Mouse (Mus musculus) forebrain, embryonic 14.5 days (tissue): ENCODE results near the gene Slc15a3. TPM values are rescaled to one million over a fixed set of nuclear protein-coding genes. Genes with fewer than 3 reads are reported as not detected.

Source experiments
- ATAC-seq: fragments of 200-750 bp; cut with Nextera tagmentation; 2 replicates; pipeline ENCODE4 v1.8.0; 2017; ENCODE audit warnings: mild to moderate bottlenecking, moderate library complexity
- DNase-seq: peaks from one replicate; pipeline ENCODE4 v3.0.0-alpha.2; 2015; ENCODE audit warnings: low spot score
- H3K27ac ChIP-seq: fragments of 300-500 bp; sonication (generic); 2 replicates; pipeline ENCODE4 v1.5.1; 2014; ENCODE audit warnings: low read depth, mild to moderate bottlenecking, control low read depth, low read length, moderate library complexity
- H3K27me3 ChIP-seq: fragments of 300-500 bp; sonication (generic); replicated peaks from 2 replicates; pipeline ENCODE4 v1.6.1; 2014; ENCODE audit warnings: low read length, control low read depth, mixed read lengths; ENCODE audit not compliant: control insufficient read depth, insufficient read depth
- H3K36me3 ChIP-seq: fragments of 300-500 bp; sonication (generic); 2 replicates; pipeline ENCODE4 v1.6.1; 2014; ENCODE audit warnings: low read length, control low read depth; ENCODE audit not compliant: control insufficient read depth, insufficient read depth
- H3K4me1 ChIP-seq: fragments of 300-500 bp; sonication (generic); 2 replicates; pipeline ENCODE4 v1.6.1; 2014; ENCODE audit warnings: antibody characterized with exemption, low read length, control low read depth; ENCODE audit not compliant: control insufficient read depth, insufficient read depth
- H3K4me2 ChIP-seq: fragments of 300-500 bp; sonication (generic); 2 replicates; pipeline ENCODE4 v1.6.1; 2014; ENCODE audit warnings: mild to moderate bottlenecking, control low read depth, low read length
- H3K4me3 ChIP-seq: fragments of 300-500 bp; sonication (generic); 2 replicates; pipeline ENCODE4 v1.5.1; 2014; ENCODE audit warnings: low read depth, low read length, control low read depth
- H3K9ac ChIP-seq: fragments of 300-500 bp; sonication (generic); 2 replicates; pipeline ENCODE4 v1.6.1; 2014; ENCODE audit warnings: mild to moderate bottlenecking, low read length, control low read depth, moderate library complexity
- H3K9me3 ChIP-seq: fragments of 300-500 bp; sonication (generic); replicated peaks from 2 replicates; pipeline ENCODE4 v1.6.1; 2016; ENCODE audit warnings: low read length, control low read depth, mixed read lengths; ENCODE audit not compliant: control insufficient read depth
- WGBS: fragments of 180-500 bp; shearing (Covaris S2); extraction: QIAGEN DNeasy Blood & Tissue Kit; methylation state at CpG from one replicate; pipeline ENCODE4 v1.1.7; 2014; 5-methylcytosine and 5-hydroxymethylcytosine counted together
- polyA plus RNA-seq: library from polyadenylated mRNA; unstranded; fragments of >200 nt; fragmentation: Nextera tagmentation; extraction: Ambion mirVana; gene quantifications from 2 replicates; pipeline ENCODE4 v1.2.1, GENCODE M21; 2014

Slc15a3 gene
- polyA plus RNA-seq, 1 experiment from 2014 or later, result 0.34 TPM

GRCm38 (mm10) chr19:10870676-10871075, 31.1 kb downstream of the Slc15a3 start:
- WGBS, result 89% methylated on average over 3 of the region's 3 CpGs
- H3K4me3 ChIP-seq, result no peak overlapping the region
- H3K36me3 ChIP-seq, result peaks cover 50% of the 10 kb centered on the region

GRCm38 (mm10) chr19:10871328-10871961, 31.9 kb downstream of the Slc15a3 start:
- Histone ChIP-seq H3K36me3 (peaks cover 44% of the 10 kb centered on the region), H3K9me3 (no peaks in the 10 kb centered on the region), H3K4me3 (no peak overlapping the region), H3K4me1 (peaks cover 19% of the 10 kb centered on the region), H3K9ac (no peak overlapping the region), H3K27ac (no peak overlapping the region), H3K27me3 (no peaks in the 10 kb centered on the region), H3K4me2 (no peak overlapping the region)
- no peak for ATAC-seq
- DNase-seq, result no peak
- 83% methylated on average over 14 of the region's 14 CpGs for WGBS

More at GRCm38 (mm10) chr19:10870676-10871075, 31.1 kb downstream of the Slc15a3 start:
- H3K4me2 ChIP-seq, result no peak overlapping the region
- H3K4me1 ChIP-seq, result peaks cover 19% of the 10 kb centered on the region
- no peaks in the 10 kb centered on the region for H3K27me3 ChIP-seq
- DNase-seq (no peak), ATAC-seq (no peak)
- no peaks in the 10 kb centered on the region for H3K9me3 ChIP-seq
- peak overlapping the region; percentile 98 for H3K9ac ChIP-seq
- H3K27ac ChIP-seq, result no peak overlapping the region

DNA sequence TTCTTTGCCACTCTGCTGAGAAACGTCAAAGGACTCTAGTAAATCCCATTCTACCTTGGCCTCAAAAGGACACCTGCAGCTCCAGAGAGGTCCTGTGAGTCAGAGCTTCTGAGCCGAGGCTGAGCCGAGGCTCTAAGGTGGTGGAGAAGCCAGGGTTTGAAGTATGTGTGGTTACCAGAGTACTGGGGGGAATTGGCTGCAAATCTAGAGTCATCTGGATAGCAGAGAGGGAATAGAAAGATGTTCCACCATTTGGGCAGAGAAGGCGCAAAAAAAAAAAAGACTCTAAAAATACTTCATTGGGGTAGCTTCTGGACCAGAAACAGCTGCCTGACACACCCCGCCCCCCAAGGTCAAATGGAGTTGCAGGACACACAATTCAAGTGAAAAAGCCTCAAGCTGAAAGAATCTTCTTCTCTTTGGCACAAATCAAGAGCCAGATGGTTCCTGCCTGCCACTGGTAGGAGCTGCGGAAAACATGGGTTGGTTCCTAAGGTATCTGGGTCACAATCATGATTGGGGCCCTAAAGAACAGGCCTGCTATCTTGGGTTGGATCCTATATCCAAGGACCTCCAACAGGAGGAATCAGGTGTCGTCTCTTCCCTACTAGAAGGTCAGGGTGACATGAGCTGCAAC, 38.8 kb downstream of the Slc15a3 start:
- 86% methylated on average over 7 of the region's 7 CpGs for WGBS
- peaks cover 14% of the 10 kb centered on the region for H3K4me1 ChIP-seq
- no peak overlapping the region for H3K27ac ChIP-seq
- no peak overlapping the region for H3K4me2 ChIP-seq
- no peaks in the 10 kb centered on the region for H3K9me3 ChIP-seq
- DNase-seq (no peak), ATAC-seq (no peak)
- H3K9ac ChIP-seq, result no peak overlapping the region
- H3K27me3 ChIP-seq, result no peaks in the 10 kb centered on the region
- no peak overlapping the region for H3K4me3 ChIP-seq
- peaks cover 11% of the 10 kb centered on the region for H3K36me3 ChIP-seq

DNA sequence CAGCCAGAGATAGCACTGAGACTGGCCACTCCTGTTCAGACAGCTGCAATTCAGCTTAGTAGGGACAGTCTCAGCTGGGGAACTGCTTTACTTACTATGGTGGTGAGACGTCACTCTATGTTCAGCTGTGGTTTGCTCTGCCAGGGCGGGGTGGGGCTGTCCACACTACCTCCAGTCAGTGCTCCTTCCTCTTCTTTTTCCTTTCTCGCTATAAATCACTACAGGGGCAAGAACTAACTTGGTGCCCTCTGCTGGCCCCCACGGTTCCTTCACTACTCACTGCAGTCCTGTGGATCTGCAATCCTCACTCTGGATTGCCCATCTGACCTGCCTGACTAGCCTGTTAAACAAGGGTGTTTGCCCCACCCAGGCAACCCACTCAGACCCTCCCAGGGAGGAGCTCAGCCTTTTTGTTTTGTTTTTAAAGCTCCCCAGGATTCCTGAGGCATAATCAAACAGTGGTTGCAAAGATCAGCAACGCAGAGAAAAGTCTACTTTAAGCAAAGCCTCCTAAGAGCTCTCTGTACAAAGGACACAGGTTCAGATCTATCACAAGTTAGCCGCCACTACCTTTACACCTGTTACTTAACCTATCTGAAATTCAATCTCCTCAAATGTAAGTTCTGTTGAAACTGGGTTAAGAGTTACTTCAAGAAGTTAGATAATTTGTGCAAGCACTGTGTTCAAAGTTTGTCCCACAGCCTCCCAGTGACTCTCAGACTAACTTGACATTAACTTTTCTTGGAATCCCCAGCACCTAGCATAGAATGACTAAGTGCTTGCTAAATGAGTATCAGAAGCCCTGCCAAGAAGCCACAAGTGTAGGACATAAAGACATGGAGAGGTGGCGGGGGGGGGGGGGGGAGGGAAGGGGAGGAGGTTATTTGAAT, 40.8 kb downstream of the Slc15a3 start:
- 43% methylated on average over 6 of the region's 7 CpGs for WGBS
- peaks cover 14% of the 10 kb centered on the region for H3K4me1 ChIP-seq
- H3K27me3 ChIP-seq, result no peaks in the 10 kb centered on the region
- H3K9me3 ChIP-seq, result peaks cover 4% of the 10 kb centered on the region; the same call in 1 of the 2 replicates
- H3K4me2 ChIP-seq, result peak overlapping the region; percentile 95
- peak overlapping the region; percentile 48 for H3K4me3 ChIP-seq
- DNase-seq (peak; percentile 17), ATAC-seq (no peak; the same call in 1 of the 2 replicates)
- H3K27ac ChIP-seq, result peak overlapping the region; percentile 97; the same call in 1 of the 2 replicates
- peak overlapping the region; percentile 80 for H3K9ac ChIP-seq
- no peaks in the 10 kb centered on the region for H3K36me3 ChIP-seq

DNA sequence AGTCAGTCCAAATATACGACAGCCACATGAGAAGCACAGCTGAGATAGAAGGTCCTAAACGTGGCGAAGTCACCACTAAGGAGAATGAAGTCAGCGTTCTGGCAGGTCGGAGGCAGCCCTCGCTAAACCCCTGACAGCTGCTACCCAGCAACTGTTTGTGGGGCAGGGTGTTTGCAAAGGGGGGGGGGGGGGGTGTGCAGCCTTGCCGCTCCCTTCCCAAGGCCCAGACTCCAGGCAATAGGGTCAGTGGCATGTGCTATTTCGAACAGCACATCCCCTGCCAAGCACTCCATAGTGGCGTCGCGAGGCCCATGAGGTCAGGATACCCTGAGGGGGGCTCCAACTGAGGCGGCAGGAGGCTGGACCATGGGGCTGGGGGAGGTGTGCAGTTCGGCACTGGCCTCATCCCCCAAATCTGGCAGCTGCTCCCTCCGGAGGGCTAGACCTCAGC, 41.5 kb downstream of the Slc15a3 start:
- under 1% methylated on average over 14 of the region's 14 CpGs for WGBS
- DNase-seq (no peak), ATAC-seq (no peak)
- peaks cover 14% of the 10 kb centered on the region for H3K4me1 ChIP-seq
- peak overlapping the region; percentile 80 for H3K9ac ChIP-seq
- peaks cover 5% of the 10 kb centered on the region; the same call in 1 of the 2 replicates for H3K9me3 ChIP-seq
- peak overlapping the region; percentile 95 for H3K4me2 ChIP-seq
- H3K27me3 ChIP-seq, result no peaks in the 10 kb centered on the region
- H3K36me3 ChIP-seq, result no peaks in the 10 kb centered on the region
- peak overlapping the region; percentile 48 for H3K4me3 ChIP-seq
- peak overlapping the region; percentile 97 for H3K27ac ChIP-seq

DNA sequence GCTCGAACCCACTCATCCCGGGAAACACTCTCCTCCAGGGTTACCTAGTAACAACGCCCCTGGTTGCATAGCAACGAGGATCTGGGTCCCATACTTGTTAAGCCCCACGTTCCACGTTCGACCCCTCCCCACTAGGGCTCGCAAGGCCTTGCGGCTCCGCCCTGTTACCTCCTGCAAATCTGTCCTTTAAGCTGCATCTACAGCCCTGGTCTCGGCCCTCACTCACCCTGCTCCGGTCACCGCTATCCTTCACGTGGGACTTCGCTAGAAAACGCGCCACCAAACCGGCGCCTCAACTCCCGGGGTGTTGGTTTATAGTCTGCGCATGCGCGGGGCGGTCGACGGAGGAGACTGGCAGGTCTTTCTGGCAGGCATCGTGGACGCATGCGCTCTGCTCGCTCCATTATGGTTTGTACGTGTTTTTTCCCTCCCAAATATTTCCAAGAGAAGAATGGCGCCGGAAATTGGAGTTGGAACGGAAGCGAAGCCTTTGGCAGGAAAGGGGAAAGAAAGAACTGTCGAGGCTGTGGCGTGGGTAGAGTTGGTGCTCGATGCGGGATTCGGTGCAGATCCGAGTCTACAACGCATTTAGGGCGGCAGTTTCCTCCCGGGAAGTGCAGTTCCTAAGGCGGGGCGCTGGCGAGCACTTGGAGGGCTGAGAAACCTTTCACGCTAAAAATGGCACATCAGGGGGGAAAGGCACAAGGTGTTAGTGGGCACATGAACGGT, 42.1 kb downstream of the Slc15a3 start, which contains the start of gene Tmem109:
Gene Tmem109, minus strand, starts transcription at position 576 of the 729 bp plus-strand sequence.
- ATAC-seq (peak; percentile 94), DNase-seq (peak; percentile 99)
- Histone ChIP-seq H3K27me3 (no peaks in the 10 kb centered on the region), H3K9ac (peak within 1 kb of the TSS; percentile 80), H3K4me3 (peak within 1 kb of the TSS; percentile 48), H3K36me3 (no peaks in the 10 kb centered on the region), H3K4me1 (peaks cover 14% of the 10 kb centered on the region), H3K4me2 (peak within 1 kb of the TSS; percentile 95), H3K27ac (peak within 1 kb of the TSS; percentile 97), H3K9me3 (peaks cover 5% of the 10 kb centered on the region; the same call in 1 of the 2 replicates)
- WGBS, result under 1% methylated on average over 48 of the region's 49 CpGs

GRCm38 (mm10) chr19:10892201-10892600, 52.7 kb downstream of the Slc15a3 start:
- Histone ChIP-seq H3K4me1 (peaks cover 11% of the 10 kb centered on the region), H3K4me3 (no peak overlapping the region), H3K27me3 (no peaks in the 10 kb centered on the region), H3K36me3 (no peaks in the 10 kb centered on the region), H3K27ac (no peak overlapping the region), H3K4me2 (no peak overlapping the region), H3K9me3 (no peaks in the 10 kb centered on the region), H3K9ac (no peak overlapping the region)
- ATAC-seq, result no peak
- 87% methylated on average over 3 of the region's 3 CpGs for WGBS
- no peak for DNase-seq

DNA sequence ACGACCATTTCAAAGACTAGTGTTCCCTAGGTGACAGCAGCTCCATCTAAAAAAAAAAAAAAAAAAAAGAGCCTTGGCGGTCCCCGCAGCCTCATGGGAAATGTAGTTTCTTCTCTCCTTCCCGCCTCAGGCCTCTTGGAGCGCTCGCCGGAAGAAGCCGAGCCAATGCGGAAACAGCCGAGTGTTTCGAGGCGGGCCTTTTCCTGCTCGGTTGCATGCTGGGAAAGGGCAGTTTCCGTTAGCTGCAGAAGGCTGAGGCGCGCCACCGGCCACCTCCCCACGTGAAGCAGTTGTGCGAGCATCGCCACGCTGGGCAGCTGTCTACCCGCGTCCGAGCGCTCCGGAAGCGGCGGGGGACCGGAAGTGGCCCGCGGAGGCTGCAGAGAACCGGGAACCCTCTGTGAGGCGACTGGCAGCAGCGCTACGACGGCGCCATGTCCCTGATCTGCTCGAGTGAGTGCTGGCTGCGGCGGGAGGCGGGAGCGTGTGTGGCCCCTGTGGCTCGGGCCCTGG, 55.5 kb downstream of the Slc15a3 start, which contains the start of gene Prpf19:
Gene Prpf19, plus strand, starts transcription at position 216 of the 513 bp plus-strand sequence.
- under 1% methylated on average over 43 of the region's 43 CpGs for WGBS
- peak; percentile 97 for ATAC-seq
- peak; percentile 99 for DNase-seq
- peak within 1 kb of the TSS; percentile 87 for H3K9ac ChIP-seq
- H3K27me3 ChIP-seq, result no peaks in the 10 kb centered on the region
- peaks cover 22% of the 10 kb centered on the region for H3K36me3 ChIP-seq
- H3K9me3 ChIP-seq, result no peaks in the 10 kb centered on the region
- H3K4me3 ChIP-seq, result peak within 1 kb of the TSS; percentile 89
- H3K4me2 ChIP-seq, result peak within 1 kb of the TSS; percentile 64
- peak within 1 kb of the TSS; percentile 89 for H3K27ac ChIP-seq
- peaks cover 11% of the 10 kb centered on the region for H3K4me1 ChIP-seq
